Mouse (Mus musculus) forebrain, embryonic 16.5 days (tissue): ENCODE results near the gene Hpcal1. TPM values are rescaled to one million over a fixed set of nuclear protein-coding genes. Genes with fewer than 3 reads are reported as not detected.
"Not testable (repeated sequence)": the region's sequence is repeated elsewhere in the genome, so short reads cannot be mapped to it uniquely, and the experiment has no call there.

ENCODE experiments used
- ATAC-seq: fragments of 200-750 bp; cut with Nextera tagmentation; 2 replicates; pipeline ENCODE4 v1.8.0; 2017; ENCODE audit warnings: mild to moderate bottlenecking, moderate library complexity
- H3K27ac ChIP-seq: fragments of 300-500 bp; sonication (generic); 2 replicates; pipeline ENCODE4 v1.5.1; 2014; ENCODE audit warnings: low read length, control low read depth
- H3K27me3 ChIP-seq: fragments of 300-500 bp; sonication (generic); replicated peaks from 2 replicates; pipeline ENCODE4 v1.6.1; 2014; ENCODE audit warnings: low read length; ENCODE audit not compliant: control insufficient read depth, insufficient read depth
- H3K36me3 ChIP-seq: fragments of 300-500 bp; sonication (generic); 2 replicates; pipeline ENCODE4 v1.6.1; 2014; ENCODE audit not compliant: control insufficient read depth, insufficient read depth
- H3K4me1 ChIP-seq: fragments of 300-500 bp; sonication (generic); replicated peaks from 2 replicates; pipeline ENCODE4 v1.6.1; 2014; ENCODE audit warnings: low read length; ENCODE audit not compliant: control insufficient read depth, insufficient read depth
- H3K4me2 ChIP-seq: fragments of 300-500 bp; sonication (generic); 2 replicates; pipeline ENCODE4 v1.6.1; 2014; ENCODE audit warnings: mild to moderate bottlenecking, low read length, control low read depth
- H3K4me3 ChIP-seq: fragments of 300-500 bp; sonication (generic); replicated peaks from 2 replicates; pipeline ENCODE4 v1.5.1; 2014; ENCODE audit warnings: mild to moderate bottlenecking, low read length, control low read depth
- H3K9ac ChIP-seq: fragments of 300-500 bp; sonication (generic); replicated peaks from 2 replicates; pipeline ENCODE4 v1.6.1; 2014; ENCODE audit warnings: low read depth, low read length, control low read depth
- H3K9me3 ChIP-seq: fragments of 300-500 bp; sonication (generic); 2 replicates; pipeline ENCODE4 v1.6.1; 2016; ENCODE audit warnings: low read length; ENCODE audit not compliant: control insufficient read depth
- WGBS: fragments of 180-500 bp; shearing (Covaris S2); extraction: QIAGEN DNeasy Blood & Tissue Kit; methylation state at CpG from one replicate; pipeline ENCODE4 v1.1.7; 2014; 5-methylcytosine and 5-hydroxymethylcytosine counted together
- polyA plus RNA-seq: library from polyadenylated mRNA; unstranded; fragments of >200 nt; fragmentation: Nextera tagmentation; extraction: Ambion mirVana; gene quantifications from 2 replicates; pipeline ENCODE4 v1.2.1, GENCODE M21; 2015

The Hpcal1 gene
- polyA plus RNA-seq, 1 experiment from 2014 or later, result 47.1 TPM

DNA sequence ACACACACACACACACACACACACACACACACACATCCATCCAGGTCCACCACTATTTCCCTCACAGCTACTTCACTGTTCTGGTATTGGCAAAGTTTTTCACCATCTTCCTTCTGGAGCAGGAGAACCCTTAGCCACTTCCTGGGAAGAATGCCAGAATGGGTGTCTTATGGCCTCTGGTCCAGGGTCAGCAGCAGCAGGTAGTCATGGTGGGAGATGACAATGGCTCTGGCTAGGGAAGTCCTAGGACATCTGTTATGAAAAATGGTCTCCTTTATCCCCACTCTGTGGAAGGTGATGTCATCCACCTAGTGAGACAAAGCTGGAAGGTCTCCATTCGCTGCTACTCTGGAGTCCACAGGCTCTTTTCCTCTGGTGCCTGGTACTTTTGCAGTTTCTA, 64.1 kb downstream of the Hpcal1 start:
- Histone ChIP-seq H3K36me3 (no peaks in the 10 kb centered on the region), H3K9me3 (no peaks in the 10 kb centered on the region; the same call in 1 of the 2 replicates), H3K4me1 (peaks cover 9% of the 10 kb centered on the region), H3K27ac (no peak overlapping the region), H3K9ac (no peak overlapping the region), H3K4me2 (no peak overlapping the region), H3K27me3 (no peaks in the 10 kb centered on the region), H3K4me3 (no peak overlapping the region)
- WGBS, result 93% methylated on average over 1 of the region's 1 CpGs
- no peak for ATAC-seq

DNA sequence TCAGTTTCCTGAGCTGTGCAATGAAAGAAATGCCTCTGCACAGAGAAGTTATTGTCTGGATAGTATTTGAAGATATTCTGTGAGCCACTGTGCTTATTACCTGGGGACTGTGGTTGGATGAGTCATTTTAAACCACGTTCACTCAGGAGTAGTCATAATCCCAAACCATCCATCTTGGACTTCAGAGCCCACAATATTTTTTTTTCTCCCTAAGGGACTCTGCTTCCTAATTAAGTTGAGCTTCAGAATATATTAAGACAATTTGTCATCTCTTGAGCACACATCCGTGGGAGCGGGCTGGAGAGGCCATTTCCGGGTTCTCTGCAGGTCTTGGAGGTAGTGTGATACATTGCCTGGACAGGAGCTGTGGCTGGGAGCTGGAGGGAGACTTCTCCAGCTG, 66.2 kb downstream of the Hpcal1 start:
- Histone ChIP-seq H3K4me2 (no peak overlapping the region), H3K9ac (no peak overlapping the region), H3K36me3 (no peaks in the 10 kb centered on the region), H3K27me3 (no peaks in the 10 kb centered on the region), H3K4me1 (peaks cover 5% of the 10 kb centered on the region), H3K9me3 (no peaks in the 10 kb centered on the region; the same call in 1 of the 2 replicates), H3K4me3 (no peak overlapping the region), H3K27ac (no peak overlapping the region)
- WGBS, result 89% methylated on average over 4 of the region's 4 CpGs
- no peak for ATAC-seq

DNA sequence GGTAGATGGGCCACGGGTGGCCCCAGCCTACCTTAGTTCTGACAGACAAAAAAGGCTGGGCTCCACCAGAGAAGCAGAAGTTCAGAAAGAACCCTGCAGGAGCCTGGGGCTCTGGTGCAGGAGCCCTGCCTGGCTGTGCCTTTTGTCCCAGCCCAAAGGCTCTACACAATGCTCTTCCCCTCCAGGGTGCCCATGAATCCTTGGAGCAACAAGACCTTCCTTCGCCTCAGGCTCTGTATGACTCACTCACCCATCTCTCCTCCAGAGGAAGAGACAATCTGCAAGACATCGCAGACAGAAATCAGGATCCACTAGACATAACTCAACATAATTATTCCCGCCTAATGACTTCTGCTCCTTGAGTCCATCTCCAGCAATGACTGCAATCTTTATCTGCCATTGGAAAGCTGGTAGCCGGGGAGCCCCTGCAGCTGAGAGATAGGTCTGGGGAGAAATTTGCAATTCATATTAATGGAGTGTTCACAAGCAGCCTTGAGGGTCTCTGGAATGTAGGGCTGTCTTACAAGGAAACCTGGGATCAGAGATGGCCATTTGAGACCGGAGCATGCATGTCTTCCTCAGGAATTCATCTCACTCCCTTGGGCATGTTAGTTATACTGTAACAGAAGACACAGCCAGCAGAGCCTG, 71.8 kb downstream of the Hpcal1 start:
- Histone ChIP-seq H3K36me3 (no peaks in the 10 kb centered on the region), H3K27me3 (no peaks in the 10 kb centered on the region), H3K4me3 (no peak overlapping the region), H3K27ac (no peak overlapping the region), H3K4me1 (no peaks in the 10 kb centered on the region), H3K9ac (no peak overlapping the region), H3K9me3 (no peaks in the 10 kb centered on the region; the same call in 1 of the 2 replicates), H3K4me2 (no peak overlapping the region)
- 48% methylated on average over 6 of the region's 6 CpGs for WGBS
- ATAC-seq, result no peak

DNA sequence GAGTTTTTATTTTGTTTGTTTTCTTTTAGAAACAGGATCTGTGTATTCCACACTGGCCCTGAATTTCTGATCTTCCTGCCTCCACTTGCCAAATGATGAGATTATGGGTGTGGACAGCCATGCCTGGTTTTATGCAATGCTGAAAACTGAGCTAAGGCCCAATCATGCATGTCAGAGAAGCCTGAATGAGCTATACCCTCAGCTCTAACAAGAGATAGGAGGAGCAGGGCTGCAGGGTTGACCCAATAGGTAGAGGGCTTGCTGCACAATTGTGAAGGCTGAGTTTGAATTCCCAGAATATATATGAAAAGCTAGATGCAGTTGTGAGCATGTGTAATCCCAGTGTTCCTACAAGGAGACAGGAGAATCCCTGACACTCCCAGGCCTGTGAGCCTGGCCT, 72.4 kb downstream of the Hpcal1 start:
- H3K27me3 ChIP-seq, result no peaks in the 10 kb centered on the region
- H3K4me2 ChIP-seq, result no peak overlapping the region
- H3K27ac ChIP-seq, result no peak overlapping the region
- H3K9ac ChIP-seq, result no peak overlapping the region
- no peaks in the 10 kb centered on the region for H3K4me1 ChIP-seq
- H3K9me3 ChIP-seq, result no peaks in the 10 kb centered on the region; the same call in 1 of the 2 replicates
- no peak for ATAC-seq
- H3K4me3 ChIP-seq, result no peak overlapping the region
- H3K36me3 ChIP-seq, result no peaks in the 10 kb centered on the region

DNA sequence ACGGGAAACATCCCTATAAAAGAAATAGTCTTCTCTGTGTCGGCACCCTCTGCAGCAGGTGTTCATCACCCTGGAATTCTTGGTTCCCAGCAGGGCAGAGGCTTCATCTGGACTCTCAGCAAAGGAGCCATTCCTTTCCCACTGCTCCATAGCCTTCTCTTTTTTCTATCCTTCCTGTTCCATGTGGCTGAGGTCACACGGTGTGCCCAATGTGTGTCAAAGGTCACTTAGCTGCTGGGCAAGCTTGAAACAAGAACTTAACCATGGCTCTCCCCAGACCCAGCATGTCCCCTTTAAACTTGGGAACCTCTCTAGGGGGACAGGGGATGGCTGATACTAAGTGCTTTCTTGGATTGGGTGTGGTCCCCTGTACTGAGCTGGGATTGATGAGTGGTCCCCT, 73.3 kb downstream of the Hpcal1 start:
- no peaks in the 10 kb centered on the region for H3K4me1 ChIP-seq
- no peaks in the 10 kb centered on the region for H3K36me3 ChIP-seq
- no peak overlapping the region for H3K27ac ChIP-seq
- no peaks in the 10 kb centered on the region for H3K9me3 ChIP-seq
- no peak overlapping the region for H3K4me3 ChIP-seq
- H3K9ac ChIP-seq, result no peak overlapping the region
- WGBS, result 86% methylated on average over 3 of the region's 3 CpGs
- no peak overlapping the region for H3K4me2 ChIP-seq
- no peaks in the 10 kb centered on the region for H3K27me3 ChIP-seq
- ATAC-seq, result no peak

DNA sequence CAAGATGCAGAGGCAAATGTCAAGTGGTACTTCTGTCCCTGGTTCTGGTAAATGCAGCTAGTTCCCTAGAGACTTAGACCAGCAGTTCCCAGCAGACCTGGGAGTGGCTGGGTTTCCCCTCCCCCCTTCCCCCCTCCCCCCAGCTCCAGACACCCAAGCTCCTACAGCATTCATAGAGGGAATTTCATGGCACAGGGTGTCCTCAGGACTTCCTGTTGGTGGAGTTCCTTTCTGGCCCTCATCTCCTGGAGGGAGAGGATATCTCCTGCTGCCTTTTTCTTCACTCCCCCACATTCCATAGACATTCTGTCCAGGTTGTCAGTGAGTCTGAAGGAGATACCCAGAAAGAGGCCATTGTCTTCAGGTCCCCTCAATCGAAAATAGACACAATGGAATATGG, 76.9 kb downstream of the Hpcal1 start:
- 73% methylated on average over 1 of the region's 1 CpGs for WGBS
- H3K4me2 ChIP-seq, H3K27me3 ChIP-seq, H3K9ac ChIP-seq, H3K36me3 ChIP-seq, H3K27ac ChIP-seq, H3K9me3 ChIP-seq, H3K4me3 ChIP-seq, H3K4me1 ChIP-seq, ATAC-seq: not testable (repeated sequence)

DNA sequence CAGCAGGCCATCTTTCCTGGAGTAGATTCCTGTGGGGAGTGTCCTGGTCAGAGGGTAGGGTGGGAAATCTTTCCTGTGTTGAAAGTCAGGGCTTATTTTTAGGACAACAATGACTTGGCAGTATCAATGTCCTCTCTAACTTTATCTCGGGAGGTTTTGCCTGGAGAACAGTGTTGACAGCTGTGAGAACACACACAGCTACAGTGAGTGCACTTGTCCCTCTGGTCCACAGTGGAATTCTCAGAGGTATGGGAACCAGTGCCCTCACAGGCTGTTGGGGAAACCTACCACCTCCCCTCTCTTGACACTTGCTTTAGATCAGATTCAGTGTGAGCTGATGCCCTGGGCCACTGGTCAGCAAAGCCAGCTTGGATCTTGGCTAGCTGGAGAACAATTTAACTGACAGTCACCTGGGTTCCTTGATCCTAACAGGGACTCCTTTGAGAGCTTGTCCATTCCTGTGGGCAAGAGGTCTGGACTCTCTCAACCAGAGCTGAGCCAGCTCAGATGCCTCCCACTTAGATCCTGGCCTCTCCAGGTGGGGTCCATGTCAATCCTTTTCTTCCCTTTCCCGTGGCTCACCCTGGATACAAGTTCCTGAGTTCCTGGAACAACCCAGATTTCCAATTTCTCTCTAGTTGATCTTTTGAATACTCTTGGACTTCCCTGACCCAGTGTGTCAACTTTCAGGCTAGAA, 79.0 kb downstream of the Hpcal1 start:
- Histone ChIP-seq H3K36me3 (no peaks in the 10 kb centered on the region), H3K9me3 (no peaks in the 10 kb centered on the region), H3K27me3 (no peaks in the 10 kb centered on the region), H3K9ac (no peak overlapping the region), H3K27ac (no peak overlapping the region), H3K4me1 (no peaks in the 10 kb centered on the region), H3K4me2 (no peak overlapping the region), H3K4me3 (no peak overlapping the region)
- WGBS, result 70% methylated on average over 2 of the region's 2 CpGs
- no peak for ATAC-seq

DNA sequence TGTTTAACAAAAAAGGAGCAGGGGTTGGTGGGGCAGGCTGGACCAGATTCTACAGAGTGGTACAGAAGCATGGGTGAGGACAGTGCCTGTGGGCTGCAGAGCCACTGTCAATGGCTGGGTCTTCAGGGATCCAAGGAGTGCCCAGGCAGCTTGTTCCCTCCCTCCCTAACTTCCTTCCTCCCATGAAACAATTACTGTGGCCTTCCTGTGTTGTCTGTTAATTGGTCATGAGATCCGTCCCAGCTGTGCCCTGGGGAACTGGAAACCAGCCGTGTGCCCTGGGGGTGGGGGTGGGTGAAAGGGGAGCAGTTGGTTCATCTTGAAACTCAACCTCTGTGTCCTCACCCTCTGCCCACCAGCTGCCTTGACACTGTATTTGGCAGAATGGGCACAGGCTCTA, 79.9 kb downstream of the Hpcal1 start:
- 34% methylated on average over 2 of the region's 2 CpGs for WGBS
- Histone ChIP-seq H3K27ac (no peak overlapping the region), H3K4me3 (no peak overlapping the region), H3K4me1 (no peaks in the 10 kb centered on the region), H3K36me3 (no peaks in the 10 kb centered on the region), H3K9ac (no peak overlapping the region), H3K9me3 (no peaks in the 10 kb centered on the region), H3K27me3 (no peaks in the 10 kb centered on the region), H3K4me2 (no peak overlapping the region)
- ATAC-seq, result no peak

DNA sequence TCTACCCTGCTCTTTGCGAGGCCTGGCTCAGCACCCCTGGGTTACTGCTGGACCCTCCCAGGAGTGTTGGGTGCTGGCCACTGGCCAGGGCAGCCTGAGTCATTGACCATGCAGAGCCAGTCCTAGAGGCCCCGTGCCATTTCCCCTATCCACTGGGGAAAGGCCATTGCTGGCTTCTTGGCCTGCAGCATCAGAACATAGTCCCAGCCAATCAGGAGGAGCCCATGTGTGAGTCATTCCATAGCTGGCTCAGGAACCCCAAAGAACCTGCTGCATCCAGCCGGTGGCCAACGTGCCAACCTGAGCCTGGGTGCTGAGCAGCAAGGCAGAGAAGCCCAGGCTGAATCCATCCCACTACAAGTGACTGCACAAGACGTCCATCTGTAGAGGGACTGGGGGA, 83.1 kb downstream of the Hpcal1 start:
- ATAC-seq, H3K4me3 ChIP-seq, H3K27me3 ChIP-seq, H3K9me3 ChIP-seq, H3K36me3 ChIP-seq, H3K27ac ChIP-seq, H3K4me1 ChIP-seq, H3K9ac ChIP-seq, H3K4me2 ChIP-seq: not testable (repeated sequence)
- 79% methylated on average over 5 of the region's 5 CpGs for WGBS
